Mouse (Mus musculus): Measurements from ENCODE around the gene Gnaz. TPM values are rescaled to one million over a fixed set of nuclear protein-coding genes. Genes with fewer than 3 reads are reported as not detected.

Gene Gnaz
- polyA plus RNA-seq, 1 experiment: 2.4 TPM

DNA sequence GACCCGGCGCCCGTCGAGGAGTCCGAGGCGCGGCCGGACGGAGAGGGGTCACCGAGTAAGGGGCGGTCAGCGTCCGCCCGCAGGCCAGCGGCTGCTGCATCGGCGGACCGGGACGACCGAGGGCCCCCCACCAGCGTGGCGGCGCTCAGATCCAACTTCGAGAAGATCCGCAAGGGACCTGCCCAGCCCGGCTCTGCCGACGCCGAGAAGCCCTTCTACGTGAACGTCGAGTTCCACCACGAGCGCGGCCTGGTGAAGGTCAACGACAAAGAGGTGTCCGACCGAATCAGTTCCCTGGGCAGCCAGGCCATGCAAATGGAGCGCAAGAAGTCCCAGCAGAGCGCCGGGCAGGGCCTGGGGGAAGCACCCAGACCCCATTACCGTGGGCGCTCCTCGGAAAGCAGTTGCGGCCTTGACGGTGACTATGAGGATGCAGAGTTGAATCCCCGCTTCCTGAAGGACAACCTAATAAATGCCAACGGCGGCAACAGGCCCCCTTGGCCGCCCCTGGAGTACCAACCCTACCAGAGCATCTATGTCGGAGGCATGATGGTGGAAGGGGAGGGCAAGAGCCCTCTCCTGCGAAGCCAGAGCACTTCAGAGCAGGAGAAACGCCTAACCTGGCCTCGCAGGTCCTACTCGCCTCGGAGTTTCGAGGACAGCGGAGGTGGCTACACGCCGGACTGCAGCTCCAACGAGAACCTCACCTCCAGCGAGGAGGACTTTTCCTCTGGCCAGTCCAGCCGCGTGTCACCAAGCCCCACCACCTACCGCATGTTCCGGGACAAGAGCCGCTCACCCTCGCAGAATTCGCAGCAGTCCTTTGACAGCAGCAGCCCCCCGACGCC lies 94.6 kb downstream of the Gnaz start:
- 9% methylated on average over 71 of the region's 71 CpGs for WGBS
- Histone ChIP-seq H3K36me3 (ENCODE audit: control insufficient read depth, insufficient read depth, low read length) (0 out of 2 replicates have a peak, but pooled peaks cover 2% of the 10 kb centered on the region), H3K4me1 (ENCODE audit: control insufficient read depth, insufficient read depth, insufficient read length, low read length) (peaks cover 26% of the 10 kb centered on the region), H3K27ac (ENCODE audit: insufficient read depth, low read depth, low read length) (no peak overlapping the region), H3K27me3 (ENCODE audit: control insufficient read depth, insufficient read depth, low read length) (no peaks in the 10 kb centered on the region), H3K4me3 (ENCODE audit: low read depth, low read length) (peak overlapping the region; percentile 92)
- no peak for TF ChIP-seq CTCF (IDR thresholded peaks at IDR 0.05; ENCODE audit: extremely low read depth, insufficient read length, insufficient replicate concordance, low read depth, low read length)
- no peak for TF ChIP-seq POLR2A (IDR thresholded peaks at IDR 0.05; ENCODE audit: low read depth, low read length)

DNA sequence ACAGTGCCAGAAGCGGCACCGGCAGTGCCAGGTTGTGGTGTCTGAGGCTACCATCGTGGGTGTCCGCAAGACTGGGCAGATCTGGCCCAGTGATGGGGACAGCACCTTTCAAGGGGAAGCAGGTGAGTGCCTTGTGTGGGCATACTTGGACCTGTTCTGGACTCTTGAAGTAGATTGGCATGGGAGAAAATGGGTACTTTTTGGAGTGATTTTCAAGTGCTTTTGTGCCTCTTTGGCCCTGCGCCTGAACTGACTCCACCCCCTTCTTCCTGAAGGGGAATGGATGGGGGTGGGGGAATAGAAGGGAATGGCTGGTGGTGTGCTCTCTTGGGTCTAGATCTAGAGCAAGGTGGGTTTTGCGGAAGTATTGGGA lies 95.2 kb downstream of the Gnaz start:
- 0 out of 2 replicates have a peak, but pooled peaks cover 2% of the 10 kb centered on the region for H3K36me3 ChIP-seq (ENCODE audit: control insufficient read depth, insufficient read depth, low read length)
- H3K4me1 ChIP-seq (ENCODE audit: control insufficient read depth, insufficient read depth, insufficient read length, low read length): peaks cover 26% of the 10 kb centered on the region
- peak overlapping the region; percentile 92 for H3K4me3 ChIP-seq (ENCODE audit: low read depth, low read length)
- WGBS: 23% methylated on average over 6 of the region's 6 CpGs
- H3K27me3 ChIP-seq (ENCODE audit: control insufficient read depth, insufficient read depth, low read length): no peaks in the 10 kb centered on the region
- H3K27ac ChIP-seq (ENCODE audit: insufficient read depth, low read depth, low read length): no peak overlapping the region
- TF ChIP-seq CTCF (IDR thresholded peaks at IDR 0.05; ENCODE audit: extremely low read depth, insufficient read length, insufficient replicate concordance, low read depth, low read length) (no peak), POLR2A (IDR thresholded peaks at IDR 0.05; ENCODE audit: low read depth, low read length) (no peak)

DNA sequence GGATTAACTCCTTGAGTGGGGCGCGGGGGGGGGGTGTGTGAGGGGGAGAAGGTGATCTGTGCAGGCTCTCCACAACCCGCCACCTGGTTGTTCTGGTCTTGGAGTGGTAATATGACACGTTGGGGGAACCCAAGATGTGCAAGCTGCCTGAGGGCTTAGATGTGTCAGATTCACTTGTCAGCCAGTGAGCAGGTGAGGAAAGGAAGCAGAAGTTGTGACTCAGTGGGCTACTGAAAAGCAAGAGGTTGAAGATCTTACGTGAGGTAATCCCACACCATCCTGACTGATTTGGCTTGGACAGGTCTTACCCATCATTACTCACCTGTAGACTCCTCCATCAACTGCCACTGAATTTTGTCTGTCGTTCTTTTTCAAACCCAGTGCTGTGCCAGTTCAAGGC lies 95.6 kb downstream of the Gnaz start:
- WGBS: 44% methylated on average over 6 of the region's 6 CpGs
- Histone ChIP-seq H3K27ac (ENCODE audit: insufficient read depth, low read depth, low read length) (no peak overlapping the region), H3K36me3 (ENCODE audit: control insufficient read depth, insufficient read depth, low read length) (0 out of 2 replicates have a peak, but pooled peaks cover 2% of the 10 kb centered on the region), H3K27me3 (ENCODE audit: control insufficient read depth, insufficient read depth, low read length) (no peaks in the 10 kb centered on the region), H3K4me1 (ENCODE audit: control insufficient read depth, insufficient read depth, insufficient read length, low read length) (peaks cover 26% of the 10 kb centered on the region), H3K4me3 (ENCODE audit: low read depth, low read length) (peak overlapping the region; percentile 92)
- TF ChIP-seq POLR2A (IDR thresholded peaks at IDR 0.05; ENCODE audit: low read depth, low read length) (no peak), CTCF (IDR thresholded peaks at IDR 0.05; ENCODE audit: extremely low read depth, insufficient read length, insufficient replicate concordance, low read depth, low read length) (no peak)

DNA sequence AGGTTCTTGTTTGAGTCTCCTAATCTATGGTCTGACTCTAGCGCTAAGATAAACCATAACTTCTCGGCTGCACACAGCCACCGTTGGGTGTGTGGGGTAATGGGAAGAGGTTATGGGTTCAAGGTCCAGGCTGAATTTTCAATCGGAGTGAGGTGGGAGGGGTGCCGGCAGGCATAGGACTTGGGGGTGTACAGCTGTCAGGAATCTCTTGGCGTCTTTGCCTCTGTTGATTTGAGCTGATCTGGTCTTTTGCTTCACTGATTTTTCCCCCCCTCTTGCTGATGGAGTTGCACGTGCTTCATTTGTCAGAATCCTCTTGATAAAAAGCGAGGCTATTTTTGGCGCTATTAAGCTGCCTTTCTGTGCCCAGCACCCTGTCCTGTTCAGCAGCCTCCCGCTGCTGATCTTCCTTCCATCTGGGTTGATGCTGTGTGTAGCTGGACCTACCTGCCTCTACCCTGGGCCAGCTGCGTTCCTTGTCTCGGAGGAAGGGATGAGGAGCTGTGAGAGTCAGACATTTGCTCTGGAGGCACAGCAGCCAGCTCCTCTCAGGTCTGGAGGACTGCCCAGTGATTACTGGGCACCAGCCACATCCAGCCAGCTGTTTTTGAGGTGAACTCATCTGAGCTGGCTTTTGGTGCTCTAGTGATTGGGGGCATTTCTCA lies 96.5 kb downstream of the Gnaz start:
- Histone ChIP-seq H3K4me1 (ENCODE audit: control insufficient read depth, insufficient read depth, insufficient read length, low read length) (peaks cover 30% of the 10 kb centered on the region), H3K4me3 (ENCODE audit: low read depth, low read length) (peak overlapping the region; percentile 16), H3K27me3 (ENCODE audit: control insufficient read depth, insufficient read depth, low read length) (no peaks in the 10 kb centered on the region), H3K27ac (ENCODE audit: insufficient read depth, low read depth, low read length) (no peak overlapping the region), H3K36me3 (ENCODE audit: control insufficient read depth, insufficient read depth, low read length) (0 out of 2 replicates have a peak, but pooled peaks cover 2% of the 10 kb centered on the region)
- WGBS: 25% methylated on average over 12 of the region's 12 CpGs
- TF ChIP-seq CTCF (IDR thresholded peaks at IDR 0.05; ENCODE audit: extremely low read depth, insufficient read length, insufficient replicate concordance, low read depth, low read length) (no peak), POLR2A (IDR thresholded peaks at IDR 0.05; ENCODE audit: low read depth, low read length) (no peak)

DNA sequence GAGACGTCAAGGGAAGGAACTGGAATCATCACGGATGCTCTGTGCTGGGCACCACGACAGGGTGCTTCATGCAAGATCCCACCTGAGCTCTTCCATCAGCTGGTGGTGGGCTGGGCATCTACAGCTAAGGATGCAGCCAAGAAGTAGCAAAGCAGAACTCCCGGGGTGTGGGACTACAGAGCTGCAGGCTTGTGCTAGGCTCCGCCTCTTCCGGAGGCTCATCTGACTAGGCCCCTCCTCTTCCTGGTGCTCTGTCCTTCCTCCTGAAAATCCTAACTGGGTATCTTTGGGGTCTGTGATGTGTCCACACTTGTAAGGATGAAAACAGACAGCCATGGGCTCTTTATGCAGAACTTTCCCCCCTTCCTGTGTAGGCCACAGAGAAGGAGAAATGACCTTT lies 98.7 kb downstream of the Gnaz start:
- 0 out of 2 replicates have a peak, but pooled peaks cover 2% of the 10 kb centered on the region for H3K36me3 ChIP-seq (ENCODE audit: control insufficient read depth, insufficient read depth, low read length)
- no peak overlapping the region for H3K27ac ChIP-seq (ENCODE audit: insufficient read depth, low read depth, low read length)
- peaks cover 27% of the 10 kb centered on the region for H3K4me1 ChIP-seq (ENCODE audit: control insufficient read depth, insufficient read depth, insufficient read length, low read length)
- WGBS: 78% methylated on average over 6 of the region's 6 CpGs
- no peaks in the 10 kb centered on the region for H3K27me3 ChIP-seq (ENCODE audit: control insufficient read depth, insufficient read depth, low read length)
- no peak for TF ChIP-seq CTCF (IDR thresholded peaks at IDR 0.05; ENCODE audit: extremely low read depth, insufficient read length, insufficient replicate concordance, low read depth, low read length)
- TF ChIP-seq POLR2A (IDR thresholded peaks at IDR 0.05; ENCODE audit: low read depth, low read length): no peak
- no peak overlapping the region for H3K4me3 ChIP-seq (ENCODE audit: low read depth, low read length)

Other genes starting within 250 kb of the Gnaz start
- gene Rsph14, start 65.4 kb downstream of the Gnaz start, polyA plus RNA-seq (2012; rRNA removed): not detected in 2 replicates
- gene Rab36, start 69.9 kb downstream of the Gnaz start, polyA plus RNA-seq (2012; rRNA removed): 1.2 and 1.6 TPM in 2 replicates
- 10.1 and 46.9 TPM in 2 replicates for gene Bcr, start 93.4 kb downstream of the Gnaz start, polyA plus RNA-seq (2012; rRNA removed)
- gene Specc1l, start 244.9 kb downstream of the Gnaz start, polyA plus RNA-seq (2012; rRNA removed): 16.2 and 48.2 TPM in 2 replicates